Mouse (Mus musculus) kidney, adult 9 months (tissue): ENCODE data around the gene Gm9821.

ENCODE experiments used
- DNase-seq: peaks from one replicate; pipeline ENCODE4 v3.0.0; 2022

Gene Gm9821

GRCm38 (mm10) chr2:91973416-91974135 is 28.1 kb downstream of the Gm9821 start:
- no peak for DNase-seq

- no peak for DNase-seq
Observed at GRCm38 (mm10) chr2:91975581-91976541, 30.4 kb downstream of the Gm9821 start, which contains the start of gene Dgkz. Dgkz (minus strand) TSS chr2:91975864.

GRCm38 (mm10) chr2:91977960-91978359 is 32.5 kb downstream of the Gm9821 start:
- DNase-seq, result no peak

- DNase-seq, result no peak
Observed at GRCm38 (mm10) chr2:91978547-91978946, 33.0 kb downstream of the Gm9821 start.

GRCm38 (mm10) chr2:91980245-91980644 is 34.7 kb downstream of the Gm9821 start:
- no peak for DNase-seq

GRCm38 (mm10) chr2:91980830-91981229 is 35.3 kb downstream of the Gm9821 start:
- DNase-seq, result no peak

GRCm38 (mm10) chr2:91984439-91984838 is 38.9 kb downstream of the Gm9821 start:
- peak; percentile 93 for DNase-seq

- DNase-seq, result peak; percentile 15
Observed at GRCm38 (mm10) chr2:91984906-91985525, 39.5 kb downstream of the Gm9821 start.

GRCm38 (mm10) chr2:91986071-91986470 is 40.6 kb downstream of the Gm9821 start:
- peak; percentile 10 for DNase-seq

- DNase-seq, result peak; percentile 95
Observed at GRCm38 (mm10) chr2:91987542-91987941, 42.0 kb downstream of the Gm9821 start.

GRCm38 (mm10) chr2:91989750-91990149 is 44.2 kb downstream of the Gm9821 start:
- DNase-seq, result no peak

GRCm38 (mm10) chr2:91993409-91993808 is 47.9 kb downstream of the Gm9821 start:
- DNase-seq, result no peak

- peak; percentile 81 for DNase-seq
Observed at GRCm38 (mm10) chr2:91996006-91996405, 50.5 kb downstream of the Gm9821 start.
